Mouse (Mus musculus): Measurements from ENCODE around the gene Dock2. TPM values are rescaled to one million over a fixed set of nuclear protein-coding genes. Genes with fewer than 3 reads are reported as not detected.

The Dock2 gene
- polyA plus RNA-seq, 1 experiment = not detected

DNA sequence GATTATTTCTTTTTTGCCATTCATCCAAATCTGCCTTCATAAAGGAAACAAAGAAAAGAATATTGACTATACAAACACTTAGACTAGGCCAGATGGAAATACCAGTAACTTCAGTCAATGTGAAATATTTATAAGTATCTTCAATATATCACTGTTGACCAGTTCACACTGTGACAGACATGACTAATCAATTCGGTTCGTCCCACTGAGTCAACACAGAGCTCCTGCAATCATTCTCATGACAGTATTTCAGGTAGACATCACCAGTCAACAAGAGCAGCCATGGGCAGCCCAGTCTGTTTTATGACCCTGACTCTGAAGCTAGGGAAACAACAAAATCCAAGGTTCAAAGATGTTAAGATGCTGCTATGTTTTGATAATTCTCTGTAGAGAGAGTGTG lies 351.7 kb downstream of the Dock2 start:
- H3K27ac ChIP-seq (ENCODE audit: insufficient read depth, low read length) = no peak overlapping the region
- no peak overlapping the region for H3K9ac ChIP-seq (ENCODE audit: low read depth, poor library complexity, severe bottlenecking)
- TF ChIP-seq POLR2A (IDR thresholded peaks at IDR 0.05; ENCODE audit: insufficient read depth, low read length) (no peak), CTCF (IDR thresholded peaks at IDR 0.05; ENCODE audit: low read depth, low read length) (no peak)
- no peak overlapping the region for H3K4me3 ChIP-seq (ENCODE audit: low read depth, low read length)
- peaks cover 5% of the 10 kb centered on the region for H3K4me1 ChIP-seq (ENCODE audit: control insufficient read depth, insufficient read depth, low read length)
- H3K27me3 ChIP-seq (ENCODE audit: control insufficient read depth, insufficient read depth, low read length, poor library complexity, severe bottlenecking) = no peaks in the 10 kb centered on the region
- no peaks in the 10 kb centered on the region for H3K9me3 ChIP-seq (replicated peaks; ENCODE audit: control insufficient read depth, insufficient read depth, low read length, poor library complexity, severe bottlenecking)
- H3K36me3 ChIP-seq (ENCODE audit: control insufficient read depth, insufficient read depth, low read length, poor library complexity, severe bottlenecking) = no peaks in the 10 kb centered on the region

DNA sequence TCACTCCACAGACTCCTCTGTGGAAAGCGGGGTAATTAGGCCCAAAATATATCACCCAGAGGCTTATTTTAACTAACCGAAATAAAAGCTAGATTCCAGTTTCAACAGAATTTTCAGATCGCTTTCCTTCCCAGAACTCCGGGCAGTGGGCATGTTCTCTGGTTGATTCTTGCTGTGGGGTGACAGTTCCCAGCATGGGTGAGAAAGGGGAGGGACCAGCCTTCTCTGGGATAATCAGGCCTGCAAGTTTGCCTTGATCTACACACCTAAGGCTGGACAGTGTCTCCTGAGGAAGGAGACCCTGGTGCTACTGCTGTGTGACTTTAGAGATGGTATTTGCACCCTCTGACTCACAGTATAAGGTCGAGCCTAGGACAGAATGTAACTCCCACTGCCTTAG lies 352.3 kb downstream of the Dock2 start:
- H3K36me3 ChIP-seq (ENCODE audit: control insufficient read depth, insufficient read depth, low read length, poor library complexity, severe bottlenecking) = no peaks in the 10 kb centered on the region
- no peak overlapping the region for H3K27ac ChIP-seq (ENCODE audit: insufficient read depth, low read length)
- peaks cover 5% of the 10 kb centered on the region for H3K4me1 ChIP-seq (ENCODE audit: control insufficient read depth, insufficient read depth, low read length)
- H3K27me3 ChIP-seq (ENCODE audit: control insufficient read depth, insufficient read depth, low read length, poor library complexity, severe bottlenecking) = no peaks in the 10 kb centered on the region
- H3K9ac ChIP-seq (ENCODE audit: low read depth, poor library complexity, severe bottlenecking) = no peak overlapping the region
- H3K4me3 ChIP-seq (ENCODE audit: low read depth, low read length) = no peak overlapping the region
- no peak for TF ChIP-seq CTCF (IDR thresholded peaks at IDR 0.05; ENCODE audit: low read depth, low read length)
- TF ChIP-seq POLR2A (IDR thresholded peaks at IDR 0.05; ENCODE audit: insufficient read depth, low read length) = no peak
- no peak for TF ChIP-seq EP300 (IDR thresholded peaks at IDR 0.05; ENCODE audit: insufficient read depth, low read depth, low read length)
- H3K9me3 ChIP-seq (replicated peaks; ENCODE audit: control insufficient read depth, insufficient read depth, low read length, poor library complexity, severe bottlenecking) = 0 out of 2 replicates have a peak, but pooled peaks cover 3% of the 10 kb centered on the region

DNA sequence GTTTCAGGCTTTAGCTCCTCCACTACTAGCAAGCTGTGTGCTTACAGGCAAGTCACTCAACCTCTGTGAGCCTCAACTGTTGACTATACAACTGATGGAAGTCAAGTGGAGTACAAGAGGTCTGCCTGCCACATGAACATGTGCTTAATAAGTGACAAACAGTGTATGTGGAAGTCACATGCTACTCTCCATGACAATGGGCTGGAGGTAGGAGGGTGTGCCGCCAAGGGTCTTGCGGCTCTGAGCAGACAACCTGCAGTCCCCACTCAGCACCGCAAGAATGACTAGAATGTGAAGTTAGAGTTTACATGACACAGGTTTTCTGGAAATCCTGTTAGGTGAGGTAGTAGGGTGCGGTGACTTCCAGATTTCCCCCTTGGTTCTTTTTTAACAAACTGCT lies 352.8 kb downstream of the Dock2 start:
- Histone ChIP-seq H3K27ac (ENCODE audit: insufficient read depth, low read length) (no peak overlapping the region), H3K36me3 (ENCODE audit: control insufficient read depth, insufficient read depth, low read length, poor library complexity, severe bottlenecking) (no peaks in the 10 kb centered on the region), H3K4me3 (ENCODE audit: low read depth, low read length) (no peak overlapping the region), H3K9me3 (replicated peaks; ENCODE audit: control insufficient read depth, insufficient read depth, low read length, poor library complexity, severe bottlenecking) (0 out of 2 replicates have a peak, but pooled peaks cover 3% of the 10 kb centered on the region), H3K9ac (ENCODE audit: low read depth, poor library complexity, severe bottlenecking) (no peak overlapping the region), H3K4me1 (ENCODE audit: control insufficient read depth, insufficient read depth, low read length) (peaks cover 5% of the 10 kb centered on the region), H3K27me3 (ENCODE audit: control insufficient read depth, insufficient read depth, low read length, poor library complexity, severe bottlenecking) (no peaks in the 10 kb centered on the region)
- TF ChIP-seq CTCF (IDR thresholded peaks at IDR 0.05; ENCODE audit: low read depth, low read length) = no peak
- no peak for TF ChIP-seq POLR2A (IDR thresholded peaks at IDR 0.05; ENCODE audit: insufficient read depth, low read length)
- peak; percentile 79 for TF ChIP-seq EP300 (IDR thresholded peaks at IDR 0.05; ENCODE audit: insufficient read depth, low read depth, low read length)

DNA sequence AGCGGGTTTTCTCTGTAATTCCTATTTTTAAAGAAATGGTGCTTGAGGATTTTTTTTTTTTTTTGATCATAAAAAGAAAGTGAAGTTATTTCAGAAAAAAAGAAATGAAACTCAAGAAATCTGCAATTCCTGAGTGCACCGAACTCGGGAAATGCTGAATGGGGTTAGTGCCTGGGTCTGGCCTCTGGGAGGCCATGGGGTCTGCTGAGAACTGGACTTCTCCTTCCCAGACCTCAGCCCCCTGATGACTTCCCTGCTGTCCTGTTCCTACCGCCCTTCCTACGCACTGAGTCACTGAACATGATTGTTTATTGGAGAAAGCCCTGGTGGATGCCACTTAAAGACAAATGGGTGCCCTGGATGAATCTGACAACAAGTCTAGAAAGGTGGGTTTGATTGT lies 356.5 kb downstream of the Dock2 start:
- H3K27ac ChIP-seq (ENCODE audit: insufficient read depth, low read length) = no peak overlapping the region
- no peaks in the 10 kb centered on the region for H3K27me3 ChIP-seq (ENCODE audit: control insufficient read depth, insufficient read depth, low read length, poor library complexity, severe bottlenecking)
- peaks cover 5% of the 10 kb centered on the region for H3K4me1 ChIP-seq (ENCODE audit: control insufficient read depth, insufficient read depth, low read length)
- 0 out of 2 replicates have a peak, but pooled peaks cover 3% of the 10 kb centered on the region for H3K9me3 ChIP-seq (replicated peaks; ENCODE audit: control insufficient read depth, insufficient read depth, low read length, poor library complexity, severe bottlenecking)
- H3K9ac ChIP-seq (ENCODE audit: low read depth, poor library complexity, severe bottlenecking) = no peak overlapping the region
- no peaks in the 10 kb centered on the region for H3K36me3 ChIP-seq (ENCODE audit: control insufficient read depth, insufficient read depth, low read length, poor library complexity, severe bottlenecking)
- H3K4me3 ChIP-seq (ENCODE audit: low read depth, low read length) = no peak overlapping the region
- TF ChIP-seq EP300 (IDR thresholded peaks at IDR 0.05; ENCODE audit: insufficient read depth, low read depth, low read length) (no peak), CTCF (IDR thresholded peaks at IDR 0.05; ENCODE audit: low read depth, low read length) (no peak), POLR2A (IDR thresholded peaks at IDR 0.05; ENCODE audit: insufficient read depth, low read length) (no peak)

DNA sequence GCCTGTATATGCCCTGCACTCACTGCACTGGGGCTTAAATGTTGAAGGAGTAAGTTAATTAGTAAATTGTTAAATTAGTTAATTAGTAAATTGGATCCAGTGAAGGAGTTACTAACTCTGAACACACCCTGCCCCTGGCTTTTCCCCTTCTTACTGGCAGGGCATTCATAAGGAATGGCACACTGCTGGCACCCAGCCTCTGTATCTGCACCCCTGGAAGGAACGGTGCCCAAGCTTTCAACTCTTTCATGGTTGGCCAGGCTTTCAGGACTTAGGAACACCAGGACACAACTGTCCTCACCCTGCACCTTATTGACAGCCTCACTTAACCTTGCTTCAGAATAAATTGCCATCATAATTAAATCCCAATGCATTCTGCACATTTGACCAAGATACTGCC lies 359.1 kb downstream of the Dock2 start:
- no peak overlapping the region for H3K9ac ChIP-seq (ENCODE audit: low read depth, poor library complexity, severe bottlenecking)
- no peaks in the 10 kb centered on the region for H3K36me3 ChIP-seq (ENCODE audit: control insufficient read depth, insufficient read depth, low read length, poor library complexity, severe bottlenecking)
- 0 out of 2 replicates have a peak, but pooled peaks cover under 1% of the 10 kb centered on the region for H3K27me3 ChIP-seq (ENCODE audit: control insufficient read depth, insufficient read depth, low read length, poor library complexity, severe bottlenecking)
- TF ChIP-seq CTCF (IDR thresholded peaks at IDR 0.05; ENCODE audit: low read depth, low read length) = no peak
- TF ChIP-seq POLR2A (IDR thresholded peaks at IDR 0.05; ENCODE audit: insufficient read depth, low read length) = no peak
- no peak overlapping the region for H3K27ac ChIP-seq (ENCODE audit: insufficient read depth, low read length)
- H3K4me3 ChIP-seq (ENCODE audit: low read depth, low read length) = no peak overlapping the region
- no peaks in the 10 kb centered on the region for H3K4me1 ChIP-seq (ENCODE audit: control insufficient read depth, insufficient read depth, low read length)
- 0 out of 2 replicates have a peak, but pooled peaks cover 3% of the 10 kb centered on the region for H3K9me3 ChIP-seq (replicated peaks; ENCODE audit: control insufficient read depth, insufficient read depth, low read length, poor library complexity, severe bottlenecking)

DNA sequence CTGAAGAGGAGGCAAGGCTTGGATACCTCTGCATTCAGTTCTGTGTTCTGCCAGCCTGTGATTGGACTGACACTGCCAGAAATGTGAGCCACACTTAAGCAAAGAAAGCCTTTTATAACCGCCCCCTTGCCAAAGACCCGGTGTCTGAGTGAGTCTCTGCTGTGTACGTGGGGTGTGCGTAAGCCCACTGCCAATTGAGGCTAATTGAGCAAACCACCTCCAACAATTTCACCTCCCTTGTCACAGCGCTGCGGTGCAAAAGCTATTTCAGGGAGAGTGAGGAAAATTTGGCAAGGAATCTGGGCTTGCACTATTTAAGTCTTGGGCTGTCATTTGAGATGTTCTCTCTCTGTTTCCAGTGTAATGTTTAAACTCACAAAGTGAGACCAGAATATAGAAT lies 362.6 kb downstream of the Dock2 start:
- Histone ChIP-seq H3K4me3 (ENCODE audit: low read depth, low read length) (no peak overlapping the region), H3K27ac (ENCODE audit: insufficient read depth, low read length) (no peak overlapping the region), H3K9me3 (replicated peaks; ENCODE audit: control insufficient read depth, insufficient read depth, low read length, poor library complexity, severe bottlenecking) (no peaks in the 10 kb centered on the region), H3K9ac (ENCODE audit: low read depth, poor library complexity, severe bottlenecking) (no peak overlapping the region), H3K27me3 (ENCODE audit: control insufficient read depth, insufficient read depth, low read length, poor library complexity, severe bottlenecking) (0 out of 2 replicates have a peak, but pooled peaks cover 2% of the 10 kb centered on the region), H3K4me1 (ENCODE audit: control insufficient read depth, insufficient read depth, low read length) (no peaks in the 10 kb centered on the region), H3K36me3 (ENCODE audit: control insufficient read depth, insufficient read depth, low read length, poor library complexity, severe bottlenecking) (no peaks in the 10 kb centered on the region)
- TF ChIP-seq POLR2A (IDR thresholded peaks at IDR 0.05; ENCODE audit: insufficient read depth, low read length) (no peak), EP300 (IDR thresholded peaks at IDR 0.05; ENCODE audit: insufficient read depth, low read depth, low read length) (no peak), CTCF (IDR thresholded peaks at IDR 0.05; ENCODE audit: low read depth, low read length) (no peak)
